Mouse (Mus musculus) large intestine, adult 2 months (tissue): Measurements from ENCODE around the gene Syt17. TPM values are rescaled to one million over a fixed set of nuclear protein-coding genes. Genes with fewer than 3 reads are reported as not detected.

Experiments used
- polyA plus RNA-seq: library from polyadenylated mRNA; depleted of rRNA; stranded (reverse); fragments of >200 nt; gene quantifications from 2 replicates; pipeline ENCODE4 v1.2.3, GENCODE M21; 2012; rRNA removed

Syt17 gene
- polyA plus RNA-seq, 1 experiment = 2.7 TPM

Other genes with a start within 250 kb of the Syt17 start
- gene Smg1, start 204.6 kb downstream of the Syt17 start, polyA plus RNA-seq = 16.9 and 36.3 TPM in 2 replicates
- gene Itpripl2, start 43.8 kb upstream of the Syt17 start, polyA plus RNA-seq = 7.0 and 14.6 TPM in 2 replicates
- gene Coq7, start 85.1 kb upstream of the Syt17 start, polyA plus RNA-seq = 54.1 and 59.3 TPM in 2 replicates
- 1.1 and 3.9 TPM in 2 replicates for gene Tmc7, start 136.5 kb upstream of the Syt17 start, polyA plus RNA-seq
- gene Tmc5, start 149.1 kb upstream of the Syt17 start, polyA plus RNA-seq = 51.5 and 55.6 TPM in 2 replicates